Mouse (Mus musculus) cerebellum, adult 18-20 months (tissue): Measurements from ENCODE around the gene Sorbs1.

Experiments used
- DNase-seq, 2 experiments: peaks; one replicate each; pipeline ENCODE4 v3.0.0; 2021

Gene Sorbs1

GRCm38 (mm10) chr19:40369852-40370811 is 143.4 kb downstream of the Sorbs1 start:
- DNase-seq, result no peak

GRCm38 (mm10) chr19:40368517-40368916 is 145.1 kb downstream of the Sorbs1 start:
- no peak for DNase-seq

GRCm38 (mm10) chr19:40366163-40366941 is 147.2 kb downstream of the Sorbs1 start:
- DNase-seq, result peak; percentile 50 to 64

- DNase-seq, result no peak
Measured at GRCm38 (mm10) chr19:40365137-40365536, 148.4 kb downstream of the Sorbs1 start.

- DNase-seq, result no peak
Measured at GRCm38 (mm10) chr19:40363447-40363846, 150.1 kb downstream of the Sorbs1 start.

GRCm38 (mm10) chr19:40362203-40362865 is 151.2 kb downstream of the Sorbs1 start:
- peak; percentile 44 to 48 for DNase-seq

GRCm38 (mm10) chr19:40359712-40360394 is 153.7 kb downstream of the Sorbs1 start:
- DNase-seq, result no peak

GRCm38 (mm10) chr19:40356536-40357522 is 156.8 kb downstream of the Sorbs1 start:
- DNase-seq, result no peak

GRCm38 (mm10) chr19:40355075-40355474 is 158.5 kb downstream of the Sorbs1 start:
- DNase-seq, result no peak

GRCm38 (mm10) chr19:40352006-40352405 is 161.6 kb downstream of the Sorbs1 start:
- DNase-seq, result peak; percentile 74 to 83

- no peak for DNase-seq
Measured at GRCm38 (mm10) chr19:40350835-40351234, 162.7 kb downstream of the Sorbs1 start.

GRCm38 (mm10) chr19:40349713-40350671 is 163.6 kb downstream of the Sorbs1 start:
- no peak for DNase-seq

- no peak for DNase-seq
Measured at GRCm38 (mm10) chr19:40349281-40349680, 164.3 kb downstream of the Sorbs1 start.

- no peak for DNase-seq
Measured at GRCm38 (mm10) chr19:40348652-40349051, 164.9 kb downstream of the Sorbs1 start.

GRCm38 (mm10) chr19:40348175-40348574 is 165.4 kb downstream of the Sorbs1 start:
- peak; percentile 86 to 93 for DNase-seq

- no peak for DNase-seq
Measured at GRCm38 (mm10) chr19:40346908-40347307, 166.7 kb downstream of the Sorbs1 start.

- no peak for DNase-seq
Measured at GRCm38 (mm10) chr19:40346232-40346844, 167.2 kb downstream of the Sorbs1 start.

GRCm38 (mm10) chr19:40345684-40346083 is 167.9 kb downstream of the Sorbs1 start:
- peak; percentile 61 to 65 for DNase-seq

- DNase-seq, result peak; percentile 85 to 89
Measured at GRCm38 (mm10) chr19:40343018-40343417, 170.6 kb downstream of the Sorbs1 start.
